Comparison of ENCODE assay signal across 13 mouse cellular contexts in genomic region chr4:129303816-129304215, GRCm38 (mm10). TPM values are rescaled to one million over a fixed set of nuclear protein-coding genes. Genes with fewer than 3 reads are reported as not detected.
DNase-seq lines count a peak whose midpoint lies in the region; ATAC-seq lines count a peak whose summit lies in the region.
"Had no signal": no experiment of that assay in that cellular context is flagged by ENCODE, and none has a peak within 500 bp of the region (broad histone marks: within the 10 kb centered on the region; RNA-seq: fewer than 3 reads in every experiment).

No protein-coding gene starts in this region.

- H3K9ac ChIP-seq in heart, embryonic 13.5 days = no peak overlapping the region
- H3K9ac ChIP-seq in neural tube, embryonic 13.5 days = no peak overlapping the region
- H3K9ac ChIP-seq in neural tube, embryonic 15.5 days (replicated peaks) = no peak overlapping the region
- H3K9ac ChIP-seq in kidney, embryonic 14.5 days (ENCODE audit: low read depth, low read length) = no peak overlapping the region
- H3K9ac ChIP-seq: lung, embryonic 15.5 days had no signal

- no peak overlapping the region for H3K4me3 ChIP-seq in heart, embryonic 13.5 days
- H3K4me3 ChIP-seq in neural tube, embryonic 13.5 days = no peak overlapping the region
- H3K4me3 ChIP-seq in neural tube, embryonic 15.5 days (replicated peaks) = no peak overlapping the region
- no peak overlapping the region for H3K4me3 ChIP-seq in kidney, embryonic 14.5 days (ENCODE audit: low read length)
- H3K4me3 ChIP-seq: lung, embryonic 15.5 days had no signal

- H3K36me3 ChIP-seq in heart, embryonic 13.5 days = peaks cover 36% of the 10 kb centered on the region
- H3K36me3 ChIP-seq in neural tube, embryonic 13.5 days = peaks cover 34% of the 10 kb centered on the region
- peaks cover 31% of the 10 kb centered on the region for H3K36me3 ChIP-seq in neural tube, embryonic 15.5 days
- peaks cover 33% of the 10 kb centered on the region for H3K36me3 ChIP-seq in kidney, embryonic 14.5 days (ENCODE audit: control insufficient read depth, insufficient read depth, low read length)

- ATAC-seq in heart, embryonic 13.5 days (ENCODE audit: extremely low read depth, insufficient number of reproducible peaks, low FRiP score, low TSS enrichment) = no peak
- peak; percentile 27; the same call in 1 of the 2 replicates for ATAC-seq in neural tube, embryonic 13.5 days (ENCODE audit: low read depth)
- no peak for ATAC-seq in neural tube, embryonic 15.5 days (ENCODE audit: low FRiP score)
- ATAC-seq in kidney, embryonic 14.5 days (ENCODE audit: low FRiP score, low TSS enrichment) = peak; percentile 37

- no peaks in the 10 kb centered on the region; the same call in 1 of the 2 replicates for H3K9me3 ChIP-seq in heart, embryonic 13.5 days
- no peaks in the 10 kb centered on the region for H3K9me3 ChIP-seq in neural tube, embryonic 13.5 days
- no peaks in the 10 kb centered on the region for H3K9me3 ChIP-seq in neural tube, embryonic 15.5 days (replicated peaks)
- H3K9me3 ChIP-seq in kidney, embryonic 14.5 days (ENCODE audit: control insufficient read depth, low read length) = no peaks in the 10 kb centered on the region
- H3K9me3 ChIP-seq: lung, embryonic 15.5 days had no signal

- H3K4me1 ChIP-seq in heart, embryonic 13.5 days = peaks cover 16% of the 10 kb centered on the region
- 0 out of 2 replicates have a peak, but pooled peaks cover 4% of the 10 kb centered on the region for H3K4me1 ChIP-seq in neural tube, embryonic 13.5 days (replicated peaks)
- H3K4me1 ChIP-seq in neural tube, embryonic 15.5 days = no peaks in the 10 kb centered on the region
- 0 out of 2 replicates have a peak, but pooled peaks cover 3% of the 10 kb centered on the region for H3K4me1 ChIP-seq in kidney, embryonic 14.5 days (ENCODE audit: control insufficient read depth, insufficient read depth, low read length)

- 79% methylated on average over 9 of the region's 9 CpGs for WGBS in heart, embryonic 13.5 days
- 89% methylated on average over 9 of the region's 9 CpGs for WGBS in neural tube, embryonic 13.5 days
- WGBS in neural tube, embryonic 15.5 days = 88% methylated on average over 9 of the region's 9 CpGs
- WGBS in kidney, embryonic 14.5 days = 85% methylated on average over 9 of the region's 9 CpGs

- H3K27ac ChIP-seq in heart, embryonic 13.5 days (replicated peaks) = peak overlapping the region; percentile 6; the same call in 1 of the 2 replicates
- H3K27ac ChIP-seq in neural tube, embryonic 13.5 days (replicated peaks) = no peak overlapping the region
- no peak overlapping the region for H3K27ac ChIP-seq in neural tube, embryonic 15.5 days (replicated peaks)
- H3K27ac ChIP-seq in kidney, embryonic 14.5 days (ENCODE audit: low read depth, low read length) = no peak overlapping the region
- H3K27ac ChIP-seq: lung, embryonic 15.5 days had no signal

- no peak for DNase-seq in heart, adult 9 months (ENCODE audit: low spot score in 2 of 2)
- DNase-seq in cerebellum, adult 9-11 months = no peak
- DNase-seq in right cerebral cortex, postnatal 14 days = no peak
- DNase-seq in T-cell, adult 2 months (ENCODE audit: low spot score) = no peak
- DNase-seq: cerebellum, adult 2 months; heart, postnatal 10 days; left cerebral cortex, postnatal 4 days; thymus, postnatal 4 days had no signal

- no peaks in the 10 kb centered on the region for H3K27me3 ChIP-seq in heart, embryonic 13.5 days (replicated peaks)
- H3K27me3 ChIP-seq in neural tube, embryonic 13.5 days = no peaks in the 10 kb centered on the region
- H3K27me3 ChIP-seq in neural tube, embryonic 15.5 days (replicated peaks) = no peaks in the 10 kb centered on the region
- H3K27me3 ChIP-seq in kidney, embryonic 14.5 days (ENCODE audit: control insufficient read depth, insufficient read depth, low read length) = no peaks in the 10 kb centered on the region
- H3K27me3 ChIP-seq: lung, embryonic 15.5 days had no signal

- no peak overlapping the region for H3K4me2 ChIP-seq in heart, embryonic 13.5 days
- no peak overlapping the region for H3K4me2 ChIP-seq in neural tube, embryonic 13.5 days
- no peak overlapping the region for H3K4me2 ChIP-seq in neural tube, embryonic 15.5 days
- no peak overlapping the region for H3K4me2 ChIP-seq in kidney, embryonic 14.5 days (replicated peaks; ENCODE audit: low read depth, low read length)
- H3K4me2 ChIP-seq: lung, embryonic 15.5 days had no signal

RNA-seq across cellular contexts. Expression of gene Sync, which starts 16.4 kb away (rescaled TPM):
- 1.1 and 1.6 TPM in 2 replicates for polyA plus RNA-seq in heart, embryonic 13.5 days (2015; fragmentation: Nextera tagmentation; extraction: Ambion mirVana)
- polyA plus RNA-seq in neural tube, embryonic 13.5 days (2015; fragmentation: Nextera tagmentation; extraction: Ambion mirVana) = 3.2 and 3.4 TPM in 2 replicates
- 2.7 and 2.9 TPM in 2 replicates for polyA plus RNA-seq in neural tube, embryonic 15.5 days (2015; fragmentation: Nextera tagmentation; extraction: Ambion mirVana)
- 0.63 and 0.84 TPM in 2 replicates for polyA plus RNA-seq in kidney, embryonic 14.5 days (2014; fragmentation: Nextera tagmentation; extraction: Ambion mirVana)

RNA-seq across cellular contexts. Expression of gene Rbbp4, which starts 31.4 kb away (rescaled TPM):
- 279 and 297 TPM in 2 replicates for polyA plus RNA-seq in heart, embryonic 13.5 days (2015; fragmentation: Nextera tagmentation; extraction: Ambion mirVana)
- polyA plus RNA-seq in neural tube, embryonic 13.5 days (2015; fragmentation: Nextera tagmentation; extraction: Ambion mirVana) = 344 and 395 TPM in 2 replicates
- 246 and 284 TPM in 2 replicates for polyA plus RNA-seq in neural tube, embryonic 15.5 days (2015; fragmentation: Nextera tagmentation; extraction: Ambion mirVana)
- polyA plus RNA-seq in kidney, embryonic 14.5 days (2014; fragmentation: Nextera tagmentation; extraction: Ambion mirVana) = 421 and 437 TPM in 2 replicates

RNA-seq across cellular contexts. Expression of gene Zbtb8os, which starts 31.7 kb away (rescaled TPM):
- polyA plus RNA-seq in heart, embryonic 13.5 days (2015; fragmentation: Nextera tagmentation; extraction: Ambion mirVana) = 36.6 and 45.0 TPM in 2 replicates
- polyA plus RNA-seq in neural tube, embryonic 13.5 days (2015; fragmentation: Nextera tagmentation; extraction: Ambion mirVana) = 24.9 and 28.2 TPM in 2 replicates
- polyA plus RNA-seq in neural tube, embryonic 15.5 days (2015; fragmentation: Nextera tagmentation; extraction: Ambion mirVana) = 18.3 and 29.5 TPM in 2 replicates
- 50.2 and 70.1 TPM in 2 replicates for polyA plus RNA-seq in kidney, embryonic 14.5 days (2014; fragmentation: Nextera tagmentation; extraction: Ambion mirVana)

RNA-seq across cellular contexts. Expression of gene C77080, which starts 42.6 kb away (rescaled TPM):
- 1.8 and 2.3 TPM in 2 replicates for polyA plus RNA-seq in heart, embryonic 13.5 days (2015; fragmentation: Nextera tagmentation; extraction: Ambion mirVana)
- polyA plus RNA-seq in neural tube, embryonic 13.5 days (2015; fragmentation: Nextera tagmentation; extraction: Ambion mirVana) = 7.5 and 10.3 TPM in 2 replicates
- 6.0 and 6.9 TPM in 2 replicates for polyA plus RNA-seq in neural tube, embryonic 15.5 days (2015; fragmentation: Nextera tagmentation; extraction: Ambion mirVana)
- polyA plus RNA-seq in kidney, embryonic 14.5 days (2014; fragmentation: Nextera tagmentation; extraction: Ambion mirVana) = 7.3 and 7.8 TPM in 2 replicates

Comparison
In these comparisons a context has a peak if more than half of its experiments do, and no peak if none do; other contexts are left out.
1. ATAC-seq: peak in neural tube, embryonic 13.5 days (single experiment) and kidney, embryonic 14.5 days (single experiment); none in heart, embryonic 13.5 days (single experiment) and neural tube, embryonic 15.5 days (single experiment).